Mouse (Mus musculus): ENCODE results near the gene Arid1b.

Arid1b gene

GRCm38 (mm10) chr17:5017065-5017464 lies 22.9 kb downstream of the Arid1b start:
- DNase-seq (ENCODE audit: low spot score), result no peak

- DNase-seq (ENCODE audit: low spot score), result no peak
Measured at GRCm38 (mm10) chr17:5021303-5022003, 27.3 kb downstream of the Arid1b start.

GRCm38 (mm10) chr17:5022019-5022544 lies 27.9 kb downstream of the Arid1b start:
- DNase-seq (ENCODE audit: low spot score), result no peak

GRCm38 (mm10) chr17:5023745-5024144 lies 29.6 kb downstream of the Arid1b start:
- DNase-seq (ENCODE audit: low spot score), result no peak

- no peak for DNase-seq (ENCODE audit: low spot score)
Measured at GRCm38 (mm10) chr17:5025400-5025799, 31.3 kb downstream of the Arid1b start.

- DNase-seq (ENCODE audit: low spot score), result no peak
Measured at GRCm38 (mm10) chr17:5026578-5026977, 32.4 kb downstream of the Arid1b start.

- DNase-seq (ENCODE audit: low spot score), result no peak
Measured at GRCm38 (mm10) chr17:5029148-5029547, 35.0 kb downstream of the Arid1b start.

- DNase-seq (ENCODE audit: low spot score), result no peak
Measured at GRCm38 (mm10) chr17:5030290-5030689, 36.2 kb downstream of the Arid1b start.

GRCm38 (mm10) chr17:5033346-5033745 lies 39.2 kb downstream of the Arid1b start:
- DNase-seq (ENCODE audit: low spot score), result no peak

GRCm38 (mm10) chr17:5034201-5034600 lies 40.1 kb downstream of the Arid1b start:
- DNase-seq (ENCODE audit: low spot score), result no peak

GRCm38 (mm10) chr17:5036200-5036835 lies 42.2 kb downstream of the Arid1b start:
- no peak for DNase-seq (ENCODE audit: low spot score)

- no peak for DNase-seq (ENCODE audit: low spot score)
Measured at GRCm38 (mm10) chr17:5037199-5037598, 43.1 kb downstream of the Arid1b start.

- DNase-seq (ENCODE audit: low spot score), result no peak
Measured at GRCm38 (mm10) chr17:5039826-5040225, 45.7 kb downstream of the Arid1b start.

GRCm38 (mm10) chr17:5043871-5044270 lies 49.7 kb downstream of the Arid1b start:
- DNase-seq (ENCODE audit: low spot score), result no peak

GRCm38 (mm10) chr17:5045613-5046012 lies 51.5 kb downstream of the Arid1b start:
- DNase-seq (ENCODE audit: low spot score), result no peak

- no peak for DNase-seq (ENCODE audit: low spot score)
Measured at GRCm38 (mm10) chr17:5047373-5047772, 53.2 kb downstream of the Arid1b start.

- DNase-seq (ENCODE audit: low spot score), result no peak
Measured at GRCm38 (mm10) chr17:5050266-5050665, 56.1 kb downstream of the Arid1b start.

GRCm38 (mm10) chr17:5050970-5051530 lies 56.9 kb downstream of the Arid1b start:
- DNase-seq (ENCODE audit: low spot score), result no peak

GRCm38 (mm10) chr17:5052091-5052799 lies 58.1 kb downstream of the Arid1b start:
- DNase-seq (ENCODE audit: low spot score), result no peak

- DNase-seq (ENCODE audit: low spot score), result no peak
Measured at GRCm38 (mm10) chr17:5052800-5053179, 58.7 kb downstream of the Arid1b start.

- no peak for DNase-seq (ENCODE audit: low spot score)
Measured at GRCm38 (mm10) chr17:5053201-5053600, 59.1 kb downstream of the Arid1b start.

GRCm38 (mm10) chr17:5055412-5055811 lies 61.3 kb downstream of the Arid1b start:
- no peak for DNase-seq (ENCODE audit: low spot score)

- DNase-seq (ENCODE audit: low spot score), result no peak
Measured at GRCm38 (mm10) chr17:5056654-5057053, 62.5 kb downstream of the Arid1b start.

Data from layer of hippocampus, adult 11-12 months (tissue).